8 mouse cellular contexts compared by ENCODE assay signal in genomic region chr13:94595701-94596361, GRCm38 (mm10).
DNase-seq lines count a peak whose midpoint lies in the region; ATAC-seq lines count a peak whose summit lies in the region.

No protein-coding gene starts in this region.

- ATAC-seq in lung, embryonic 16.5 days (ENCODE audit: low read depth): no peak
- ATAC-seq in embryonic facial prominence, embryonic 14.5 days (ENCODE audit: low read depth): peak; percentile 65; the same call in 1 of the 2 replicates
- ATAC-seq in hindbrain, embryonic 14.5 days (ENCODE audit: low FRiP score): peak; percentile 66

- H3K9me3 ChIP-seq in lung, embryonic 16.5 days (ENCODE audit: control insufficient read depth, low read length): no peaks in the 10 kb centered on the region
- H3K9me3 ChIP-seq in embryonic facial prominence, embryonic 14.5 days (ENCODE audit: control insufficient read depth, low read length): no peaks in the 10 kb centered on the region
- no peaks in the 10 kb centered on the region for H3K9me3 ChIP-seq in hindbrain, embryonic 14.5 days (ENCODE audit: control insufficient read depth, low read length)

- H3K27me3 ChIP-seq in lung, embryonic 16.5 days (ENCODE audit: control insufficient read depth, insufficient read depth, low read depth, low read length): peaks cover 68% of the 10 kb centered on the region
- H3K27me3 ChIP-seq in embryonic facial prominence, embryonic 14.5 days (replicated peaks; ENCODE audit: control insufficient read depth, insufficient read depth, low read length): peaks cover 50% of the 10 kb centered on the region
- peaks cover 95% of the 10 kb centered on the region for H3K27me3 ChIP-seq in hindbrain, embryonic 14.5 days (ENCODE audit: control insufficient read depth, insufficient read depth, low read length)

- peak overlapping the region; percentile 24 for H3K4me3 ChIP-seq in lung, embryonic 16.5 days (ENCODE audit: low read length)
- peak overlapping the region; percentile 38 for H3K4me3 ChIP-seq in embryonic facial prominence, embryonic 14.5 days (ENCODE audit: low read depth, low read length)
- H3K4me3 ChIP-seq in hindbrain, embryonic 14.5 days (replicated peaks; ENCODE audit: low read length): peak overlapping the region; percentile 16

- no peak for DNase-seq in lung, postnatal 10 days
- peak; percentile 20 for DNase-seq in embryonic facial prominence, embryonic 14.5 days (ENCODE audit: low spot score)
- peak; percentile 49 for DNase-seq in hindbrain, embryonic 14.5 days (ENCODE audit: low spot score)
- DNase-seq in neural tube, embryonic 10.5 days (ENCODE audit: extremely low spot score, low spot score): peak; percentile 59
- DNase-seq in frontal cortex, postnatal 36 days (ENCODE audit: low spot score in 2 of 2): no peak
- no peak for DNase-seq in thymus, postnatal 0 days (ENCODE audit: low spot score)
- DNase-seq in thymus, postnatal 10 days (ENCODE audit: low spot score in 2 of 2): no peak

- peak overlapping the region; percentile 35 for H3K4me2 ChIP-seq in lung, embryonic 16.5 days (ENCODE audit: low read depth, low read length)
- H3K4me2 ChIP-seq in embryonic facial prominence, embryonic 14.5 days (ENCODE audit: low read depth, low read length): peak overlapping the region; percentile 60
- H3K4me2 ChIP-seq in hindbrain, embryonic 14.5 days (replicated peaks): peak overlapping the region; percentile 47

- 2% methylated on average over 38 of the region's 38 CpGs for WGBS in lung, embryonic 16.5 days
- 2% methylated on average over 38 of the region's 38 CpGs for WGBS in embryonic facial prominence, embryonic 14.5 days
- WGBS in hindbrain, embryonic 14.5 days: 2% methylated on average over 38 of the region's 38 CpGs

- no peak overlapping the region for H3K27ac ChIP-seq in lung, embryonic 16.5 days (ENCODE audit: low read length)
- H3K27ac ChIP-seq in embryonic facial prominence, embryonic 14.5 days (replicated peaks; ENCODE audit: low read depth, low read length): no peak overlapping the region
- H3K27ac ChIP-seq in hindbrain, embryonic 14.5 days: 0 out of 2 replicates have a peak overlapping the region, but pooled peaks have one; percentile 55

- no peaks in the 10 kb centered on the region for H3K36me3 ChIP-seq in lung, embryonic 16.5 days (ENCODE audit: control insufficient read depth, insufficient read depth, low read length)
- H3K36me3 ChIP-seq in embryonic facial prominence, embryonic 14.5 days (ENCODE audit: control insufficient read depth, insufficient read depth, low read length): no peaks in the 10 kb centered on the region
- H3K36me3 ChIP-seq in hindbrain, embryonic 14.5 days (replicated peaks; ENCODE audit: control insufficient read depth, insufficient read depth): no peaks in the 10 kb centered on the region

- H3K4me1 ChIP-seq in lung, embryonic 16.5 days (replicated peaks; ENCODE audit: control insufficient read depth, insufficient read depth, low read length): peaks cover 6% of the 10 kb centered on the region; the same call in 1 of the 2 replicates
- H3K4me1 ChIP-seq in embryonic facial prominence, embryonic 14.5 days (ENCODE audit: control insufficient read depth, insufficient read depth, low read length): no peaks in the 10 kb centered on the region
- H3K4me1 ChIP-seq in hindbrain, embryonic 14.5 days (replicated peaks; ENCODE audit: control insufficient read depth, insufficient read depth, low read length): peaks cover 14% of the 10 kb centered on the region; the same call in 1 of the 2 replicates

- H3K9ac ChIP-seq in lung, embryonic 16.5 days (ENCODE audit: low read length): no peak overlapping the region
- H3K9ac ChIP-seq in embryonic facial prominence, embryonic 14.5 days (ENCODE audit: low read depth, low read length): peak overlapping the region; percentile 38; the same call in 1 of the 2 replicates
- H3K9ac ChIP-seq in hindbrain, embryonic 14.5 days: no peak overlapping the region

Comparison
In these comparisons a context has a peak if more than half of its experiments do, and no peak if none do; other contexts are left out.
1. DNase-seq: peak in embryonic facial prominence, embryonic 14.5 days (single experiment), hindbrain, embryonic 14.5 days (single experiment) and neural tube, embryonic 10.5 days (single experiment); none in lung, postnatal 10 days (single experiment), frontal cortex, postnatal 36 days (0 of 2), thymus, postnatal 0 days (single experiment) and thymus, postnatal 10 days (0 of 2).
2. Peak in every context shown above with its lines, with median percentiles within 50 percentile points of each other: H3K4me2 ChIP-seq and H3K4me3 ChIP-seq.